Mouse (Mus musculus) heart, embryonic 16.5 days (tissue): ENCODE data around the gene Tank. TPM values are rescaled to one million over a fixed set of nuclear protein-coding genes. Genes with fewer than 3 reads are reported as not detected.

ENCODE experiments used
- polyA plus RNA-seq: library from polyadenylated mRNA; unstranded; fragments of >200 nt; fragmentation: Nextera tagmentation; extraction: Ambion mirVana; gene quantifications from 2 replicates; pipeline ENCODE4 v1.2.1, GENCODE M21; 2015

Tank gene
- polyA plus RNA-seq, 1 experiment from 2014 or later = 29.0 TPM

Other genes starting within 250 kb of the Tank start
- gene Psmd14, start 133.1 kb downstream of the Tank start, polyA plus RNA-seq = 115 and 146 TPM in 2 replicates
- gene Tbr1, start 224.3 kb downstream of the Tank start, polyA plus RNA-seq = 0.04 TPM in 1 of 2 replicates, not detected in the other